Mouse (Mus musculus) heart, postnatal 25 days (tissue): ENCODE results near the gene Shc2. TPM values are rescaled to one million over a fixed set of nuclear protein-coding genes. Genes with fewer than 3 reads are reported as not detected.

Experiments used
- DNase-seq: peaks from one replicate; pipeline ENCODE4 v3.0.0; 2022; ENCODE audit warnings: low spot score
- intact Hi-C: fragments of 180-260 bp; cut with DNase I; formaldehyde crosslinking; loops from one replicate; pipeline ENCODE4 v1.15.1; 2025
- total RNA-seq, 2 experiments: library from RNA; stranded (reverse); gene quantifications; 2 replicates each; pipeline ENCODE4 v1.2.3; 2021

The Shc2 gene
- total RNA-seq, 2 experiments from 2014 or later: 2.2 to 2.4 TPM

DNA sequence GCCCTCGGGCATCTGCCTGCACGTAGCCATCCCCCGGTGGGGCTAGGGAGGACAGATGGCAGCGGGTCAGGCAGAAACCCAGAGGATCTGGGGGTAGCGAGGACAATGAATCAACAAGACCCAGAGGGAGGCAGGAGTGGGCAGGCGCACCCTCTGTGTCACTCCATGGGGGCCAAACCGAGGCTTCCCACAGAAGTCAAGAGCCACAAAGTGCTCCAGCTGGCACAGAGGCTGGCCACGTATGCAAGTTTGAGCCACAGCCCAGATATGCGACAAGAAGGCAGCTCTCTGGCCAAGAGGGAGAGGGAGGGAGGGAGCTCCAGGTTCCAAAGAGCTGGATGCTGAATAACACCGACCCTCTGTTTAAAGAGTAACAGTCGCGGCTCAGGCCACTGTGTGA, 13.8 kb downstream of the Shc2 start:
- DNase-seq: no peak
- intact Hi-C loops: no loop called here

DNA sequence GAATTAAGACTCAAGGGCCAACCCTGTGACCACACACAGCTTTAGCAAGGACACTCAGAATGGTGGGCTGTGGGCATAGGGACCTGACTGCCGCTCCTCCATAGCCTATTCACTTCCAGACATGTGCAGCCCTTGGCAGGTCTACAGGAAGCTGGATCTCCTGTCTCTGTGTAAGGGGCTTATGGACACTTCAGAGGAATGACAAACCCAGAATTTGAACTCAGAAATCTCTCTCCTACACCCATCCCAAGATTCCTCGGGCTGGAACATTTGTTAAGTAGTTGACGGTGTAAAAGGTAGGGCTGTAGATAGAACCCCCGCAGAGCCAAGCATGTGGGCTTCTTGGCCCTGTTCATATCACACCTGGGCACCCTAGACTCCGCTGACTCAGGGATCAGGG, 21.3 kb downstream of the Shc2 start:
- intact Hi-C loops: no loop called here
- DNase-seq: no peak

DNA sequence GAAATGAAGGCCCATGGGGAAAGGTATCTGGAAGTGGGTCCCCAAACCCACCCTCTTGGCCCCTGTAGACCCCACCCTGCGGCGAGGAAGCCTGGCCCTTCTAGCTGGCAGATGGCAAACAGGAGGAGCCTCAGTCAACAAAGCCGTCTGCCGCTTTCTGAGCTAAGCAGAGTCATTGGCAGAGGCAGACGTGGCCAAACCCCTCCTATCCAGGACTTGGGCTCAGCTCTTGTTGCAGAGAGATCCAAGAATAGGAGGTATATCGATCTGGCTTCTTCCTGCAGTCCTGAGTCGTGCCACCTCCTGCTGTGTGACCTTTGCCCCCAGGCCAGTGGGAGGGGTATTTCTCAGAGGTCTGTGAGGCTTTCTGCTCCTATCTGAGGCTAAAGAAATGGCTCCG, 21.9 kb downstream of the Shc2 start:
- no peak for DNase-seq
- intact Hi-C loops: no loop called here

DNA sequence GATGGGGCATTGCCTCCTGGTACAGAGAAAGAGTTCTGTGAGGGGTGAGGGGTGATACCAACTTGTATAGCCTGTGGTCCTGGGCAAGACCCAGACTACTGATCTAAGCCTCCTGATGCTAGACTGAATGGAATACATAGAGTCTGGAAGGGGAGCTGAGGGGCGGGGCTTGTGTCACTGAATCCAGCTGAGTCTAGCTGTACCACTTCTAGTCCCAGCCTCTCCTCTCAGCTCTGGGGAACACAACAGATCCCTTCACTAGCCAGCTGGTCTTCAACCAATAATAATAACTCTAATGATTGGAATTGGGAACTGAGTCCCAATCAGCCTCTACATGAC, 23.4 kb downstream of the Shc2 start:
- no peak for DNase-seq
- intact Hi-C loops: loop anchor here (5.0 kb wide), 1 partner anchor 33 kb away; the partner anchor contains the start of gene Odf3l2

DNA sequence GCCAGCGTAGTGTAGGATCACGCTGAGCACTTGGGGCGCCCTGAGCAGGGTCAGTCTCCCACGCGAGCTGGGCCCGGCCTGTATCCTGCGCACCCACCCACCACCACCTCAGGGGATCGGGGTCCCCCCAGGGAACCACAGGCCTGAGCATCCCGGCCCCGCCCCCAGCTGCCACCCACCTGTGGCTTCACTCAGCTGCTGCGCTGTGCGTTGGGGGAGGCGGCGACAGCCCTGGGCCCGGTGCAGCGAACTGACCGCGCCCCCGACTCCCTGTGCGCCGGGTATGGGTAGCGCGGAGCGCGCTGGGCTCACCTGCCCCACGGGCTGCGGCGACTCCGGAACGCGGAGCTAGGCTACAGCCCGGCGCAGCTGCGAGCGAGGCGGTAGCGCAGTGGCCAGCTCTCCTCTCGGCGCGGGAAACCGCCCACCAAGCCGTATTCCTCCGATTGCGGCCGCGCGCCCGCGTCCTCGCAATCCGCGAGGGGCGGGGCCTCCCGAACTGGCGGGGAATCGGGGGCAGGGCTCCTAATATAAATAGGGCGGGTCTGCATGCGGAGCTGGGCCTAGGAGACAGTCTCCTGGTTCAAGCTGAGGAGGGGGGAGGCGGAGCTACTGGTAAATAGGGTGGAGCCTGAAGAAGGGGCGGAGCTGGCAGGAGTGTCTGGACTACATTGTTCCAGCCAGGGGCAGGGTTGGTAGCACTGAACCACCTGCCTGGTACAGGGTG, 24.0 kb downstream of the Shc2 start, which contains the start of gene C2cd4c:
TSS of gene C2cd4c (minus strand) at position 448 of the 727 bp plus-strand sequence.
- intact Hi-C loops: loop anchor here (5.0 kb wide), 1 partner anchor 34 kb away; the partner anchor contains the start of gene Odf3l2
- DNase-seq: no peak

DNA sequence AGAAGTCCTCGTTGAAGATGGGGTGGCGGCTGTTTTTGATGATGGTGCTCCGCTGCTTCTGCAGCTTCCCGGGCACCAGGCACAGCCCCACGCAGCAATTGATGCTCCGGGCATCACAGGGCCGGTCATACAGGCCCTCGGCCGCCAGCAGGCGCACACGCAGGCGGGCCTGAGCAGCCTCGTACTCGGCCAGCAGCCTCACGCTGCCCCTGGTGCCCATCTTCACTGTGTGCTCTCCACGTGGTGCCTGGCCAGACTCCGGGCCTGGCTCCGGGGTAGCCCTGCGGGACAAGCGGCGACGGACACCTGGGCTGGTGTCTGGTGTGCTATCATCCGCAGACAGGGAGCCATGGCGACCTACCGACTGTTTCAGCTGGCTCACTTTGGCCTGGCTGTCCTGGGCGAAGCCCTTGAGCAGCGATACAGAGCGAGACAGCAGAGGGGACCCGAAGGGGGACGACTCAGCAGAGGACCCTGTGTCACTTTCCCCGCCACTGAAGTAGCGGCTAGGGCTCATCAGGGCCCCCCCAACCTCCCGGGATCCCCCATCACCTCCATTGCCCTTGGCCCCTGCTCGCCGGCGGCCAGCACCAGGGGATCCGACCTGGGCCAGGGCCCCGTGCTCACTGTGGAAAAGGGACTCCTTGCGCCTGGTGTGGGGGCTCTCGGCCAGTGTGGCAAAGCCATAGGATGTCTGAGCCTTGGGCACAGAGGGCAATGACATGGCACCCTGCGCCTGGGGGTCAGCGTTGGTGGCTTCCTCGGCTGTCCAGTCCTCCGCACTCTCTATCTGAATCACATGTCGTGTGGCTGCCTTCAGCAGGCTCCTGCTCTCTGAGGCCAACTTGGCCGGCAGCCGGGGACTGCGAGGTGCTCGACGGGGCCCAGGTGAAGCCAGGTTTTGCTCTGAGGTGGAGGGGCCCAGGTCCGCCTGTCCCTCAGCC, 25.3 kb downstream of the Shc2 start:
- no peak for DNase-seq
- intact Hi-C loops: loop anchor here (5.0 kb wide), 1 partner anchor 35 kb away; the partner anchor contains the start of gene Odf3l2

DNA sequence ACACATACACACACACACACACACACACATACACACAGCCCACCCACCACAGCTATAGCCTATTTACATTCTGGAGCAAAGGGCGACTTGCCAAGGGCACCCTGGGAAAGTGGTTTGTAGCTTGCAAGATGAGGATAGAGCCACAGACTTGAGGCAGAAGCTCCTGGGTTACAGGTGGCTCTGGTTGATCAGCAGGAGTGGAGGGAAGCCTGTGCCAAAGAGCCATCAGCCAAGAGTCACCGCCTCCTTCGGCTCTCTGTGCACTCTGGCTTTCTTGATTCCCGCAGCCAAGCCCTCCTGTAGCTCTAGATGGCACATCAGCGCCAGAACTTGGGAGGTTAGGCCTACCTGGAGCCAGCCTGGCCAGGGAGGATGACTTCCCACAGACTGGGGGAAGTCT, 26.4 kb downstream of the Shc2 start:
- intact Hi-C loops: loop anchor here (5.0 kb wide), 1 partner anchor 36 kb away; the partner anchor contains the start of gene Odf3l2
- DNase-seq: no peak

DNA sequence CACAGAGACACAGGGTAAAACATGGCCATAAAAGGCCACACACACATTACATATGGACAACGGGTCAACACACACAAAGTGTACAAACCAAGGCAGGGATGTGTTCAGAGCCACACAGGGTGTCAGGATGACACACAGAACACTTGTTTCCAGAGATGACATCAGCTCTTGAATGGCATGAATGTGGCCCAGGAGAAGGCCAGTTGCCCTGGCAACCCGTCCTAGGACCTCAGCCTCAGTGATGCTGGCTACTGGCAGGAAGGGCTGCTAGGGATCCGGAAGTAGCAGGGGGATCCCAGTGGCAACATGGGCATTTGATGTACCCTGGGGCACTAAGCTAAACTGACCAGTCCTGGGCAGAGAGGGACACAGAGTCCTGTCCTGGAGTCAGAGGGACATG, 28.4 kb downstream of the Shc2 start:
- intact Hi-C loops: no loop called here
- no peak for DNase-seq

DNA sequence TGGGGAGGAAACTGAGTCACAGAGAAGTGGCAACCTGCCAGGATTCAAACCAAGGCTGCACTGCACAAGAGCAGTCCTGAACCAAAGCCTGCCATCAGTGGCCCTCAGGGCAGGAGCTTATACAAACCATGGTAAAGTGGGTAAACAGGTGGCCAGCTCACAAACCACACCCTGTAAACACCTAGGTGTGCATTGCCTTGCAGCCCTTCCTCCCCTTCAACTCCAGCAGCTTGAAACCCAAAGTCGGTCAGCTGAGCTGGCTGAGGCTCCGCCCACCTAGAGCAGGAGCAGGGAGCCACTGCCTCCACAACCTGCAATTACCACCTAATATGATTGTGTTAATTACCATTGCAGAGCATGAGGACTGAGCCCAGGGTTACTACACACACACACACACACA, 29.8 kb downstream of the Shc2 start:
- DNase-seq: no peak
- intact Hi-C loops: no loop called here

DNA sequence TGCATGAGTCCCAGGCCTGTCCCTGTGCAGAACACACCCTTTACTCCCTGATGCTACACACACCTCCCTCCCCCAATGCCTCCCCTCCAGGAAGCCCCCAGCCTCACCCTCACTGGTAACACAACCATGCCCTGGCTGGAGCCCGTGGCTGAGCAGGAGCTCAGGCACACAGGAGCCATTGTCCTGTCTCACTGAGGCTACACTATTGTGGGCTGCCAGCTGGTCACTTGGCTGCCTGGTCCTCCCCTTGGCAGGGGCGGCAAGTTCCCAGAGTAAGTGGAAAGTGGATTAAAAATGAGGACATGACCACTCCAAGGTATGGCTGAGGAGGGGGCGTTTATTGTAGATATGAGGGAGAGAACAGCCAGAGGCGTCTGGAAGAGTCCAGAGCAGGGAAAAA, 31.2 kb downstream of the Shc2 start:
- intact Hi-C loops: no loop called here
- DNase-seq: no peak

DNA sequence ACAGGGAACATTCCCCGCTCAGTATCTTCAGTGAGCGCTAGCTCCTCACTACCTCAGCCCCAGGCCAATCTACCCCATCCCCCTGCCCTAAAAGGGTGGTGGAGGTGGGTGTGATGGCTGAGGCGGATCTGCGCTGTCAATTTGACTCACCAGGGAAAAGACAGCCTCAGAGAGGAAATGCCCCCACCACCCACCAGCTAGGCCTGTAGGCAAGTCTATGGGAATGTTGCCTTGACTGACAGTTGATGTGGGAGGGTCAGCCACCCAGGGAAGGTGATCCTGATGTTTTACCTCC, 39.8 kb downstream of the Shc2 start:
- intact Hi-C loops: no loop called here
- DNase-seq: no peak

DNA sequence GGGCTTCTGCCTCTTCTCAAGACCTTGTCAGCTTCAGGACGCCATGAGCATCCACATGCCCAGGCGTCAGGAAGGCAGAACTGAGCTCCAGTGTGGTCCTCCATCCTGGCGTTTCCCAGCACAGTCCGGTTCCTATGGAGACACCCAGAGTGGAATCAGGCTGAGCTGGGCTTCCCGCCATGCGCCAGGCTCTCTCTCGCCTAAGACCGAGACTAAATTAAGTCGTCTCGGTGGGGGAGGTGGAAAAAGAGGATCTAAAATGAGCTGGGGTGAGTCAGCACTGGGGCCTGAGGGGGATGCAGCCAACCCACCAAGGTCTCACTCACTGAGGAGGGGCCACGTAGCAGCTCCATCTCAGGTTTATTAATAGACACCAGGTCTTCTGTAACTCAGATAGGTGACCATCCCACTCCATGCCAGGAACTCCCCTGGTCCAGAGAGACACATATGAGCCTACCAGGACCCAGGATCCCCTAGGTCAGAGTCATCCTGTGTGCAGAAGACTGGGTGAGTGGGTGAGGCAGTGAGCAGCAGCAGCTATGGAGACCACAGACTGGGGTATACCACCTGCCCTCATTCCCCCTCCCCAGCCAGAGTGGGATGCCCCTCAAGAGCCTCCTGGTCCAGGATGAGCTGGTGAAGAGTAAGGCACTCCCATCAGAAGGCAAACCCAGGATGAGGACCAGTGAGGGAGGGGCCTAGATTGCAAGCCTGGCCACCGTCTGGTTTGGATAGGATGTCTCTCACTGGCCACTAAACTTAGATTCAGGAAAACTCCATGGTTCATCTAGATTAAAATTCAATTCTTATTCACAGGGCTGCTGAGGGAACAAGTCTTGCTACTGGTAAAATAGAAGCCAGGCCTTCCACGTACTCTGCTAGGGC, 40.4 kb downstream of the Shc2 start:
- no peak for DNase-seq
- intact Hi-C loops: no loop called here

DNA sequence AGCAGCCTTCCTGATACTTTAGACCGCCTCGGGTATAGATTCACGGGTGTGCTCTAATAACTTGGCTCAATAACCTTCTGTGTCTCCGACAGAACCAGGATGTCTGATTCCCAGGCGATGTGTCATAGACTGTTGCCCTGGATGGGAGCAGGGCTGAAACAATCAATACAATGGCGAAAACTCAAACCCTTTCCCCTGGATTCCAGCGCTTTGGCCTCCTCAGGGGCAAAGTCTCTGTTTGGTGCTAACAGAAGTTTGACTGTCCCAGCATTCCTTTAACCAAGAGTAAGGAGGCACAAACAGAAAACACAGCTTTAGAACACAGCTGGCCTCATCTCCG, 42.2 kb downstream of the Shc2 start:
- DNase-seq: no peak
- intact Hi-C loops: loop anchor here (1.0 kb wide), 2 partner anchors 54 to 73 kb away; no protein-coding TSS in a partner anchor

DNA sequence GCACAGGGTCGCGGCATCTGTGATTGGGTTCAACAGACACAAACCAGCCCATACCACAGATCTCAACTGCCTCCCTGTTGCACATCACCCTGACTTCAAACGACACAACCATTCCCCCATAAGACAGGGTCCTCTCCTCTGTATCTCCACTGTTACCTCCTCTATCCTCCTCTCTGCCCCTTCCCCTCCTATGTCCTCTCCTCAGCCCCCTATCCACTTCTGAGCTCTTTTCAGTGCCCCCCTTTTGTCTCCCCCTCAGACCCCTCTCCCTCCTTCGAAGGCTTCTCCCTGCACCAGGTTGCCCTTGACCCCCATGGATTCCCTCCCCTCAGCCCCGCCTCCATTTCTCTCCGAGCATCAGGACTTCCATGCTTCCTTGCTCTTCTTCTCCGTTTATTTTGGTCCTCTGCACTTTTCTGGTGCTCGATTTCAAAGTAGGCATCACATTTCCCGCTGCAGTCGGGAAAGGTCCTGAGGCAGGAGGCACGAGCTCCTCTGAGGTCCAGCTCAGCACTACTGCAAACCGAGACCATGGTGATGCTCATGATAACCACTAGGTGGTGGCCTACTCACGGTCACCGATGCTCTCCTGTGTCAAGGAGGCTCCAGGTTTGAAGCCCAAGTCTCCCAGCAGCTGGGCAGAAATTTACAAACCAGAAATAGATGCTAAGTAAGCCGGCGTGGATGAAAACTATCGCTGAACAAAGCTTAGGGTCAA, 42.7 kb downstream of the Shc2 start:
- DNase-seq: no peak
- intact Hi-C loops: loop anchor here (1.0 kb wide), 2 partner anchors 54 to 73 kb away; no protein-coding TSS in a partner anchor

DNA sequence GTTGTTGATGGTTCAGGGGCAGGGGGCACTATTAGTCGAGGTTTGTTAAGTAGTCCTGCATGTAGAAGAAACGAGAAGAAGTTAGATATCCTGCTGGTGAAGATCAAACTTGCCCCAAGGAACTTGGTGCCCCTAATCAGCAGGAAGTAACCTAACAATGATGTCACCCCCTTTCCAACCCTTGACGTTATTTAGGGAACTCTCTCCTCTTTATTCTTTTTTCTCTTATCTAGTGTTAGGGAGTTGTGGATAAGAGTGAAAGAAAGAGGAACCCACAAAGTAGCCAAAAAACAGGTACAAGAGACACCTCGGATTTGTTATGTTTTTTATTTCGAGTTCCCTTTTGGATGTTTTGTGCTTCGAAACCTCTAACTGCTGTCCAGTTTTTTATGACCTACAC, 43.6 kb downstream of the Shc2 start:
- no peak for DNase-seq
- intact Hi-C loops: no loop called here

DNA sequence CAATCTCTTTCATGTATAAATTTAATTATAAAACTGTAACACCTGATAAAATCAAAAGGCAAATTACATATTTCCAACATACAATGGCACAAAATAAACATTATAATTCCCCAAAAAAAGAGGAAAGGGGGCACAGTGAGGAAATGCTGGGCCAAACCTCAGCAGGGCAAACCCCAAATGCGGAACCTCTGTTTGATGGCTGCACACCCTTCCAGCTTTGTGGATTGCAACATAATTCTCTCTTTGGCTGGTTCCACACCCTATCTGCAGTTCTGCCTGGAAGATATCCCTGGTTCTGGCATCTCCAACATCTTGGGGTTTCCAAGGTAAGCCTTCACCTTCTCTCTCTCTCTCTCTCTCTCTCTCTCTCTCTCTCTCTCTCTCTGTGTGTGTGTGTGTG, 47.0 kb downstream of the Shc2 start:
- intact Hi-C loops: no loop called here
- DNase-seq: no peak

DNA sequence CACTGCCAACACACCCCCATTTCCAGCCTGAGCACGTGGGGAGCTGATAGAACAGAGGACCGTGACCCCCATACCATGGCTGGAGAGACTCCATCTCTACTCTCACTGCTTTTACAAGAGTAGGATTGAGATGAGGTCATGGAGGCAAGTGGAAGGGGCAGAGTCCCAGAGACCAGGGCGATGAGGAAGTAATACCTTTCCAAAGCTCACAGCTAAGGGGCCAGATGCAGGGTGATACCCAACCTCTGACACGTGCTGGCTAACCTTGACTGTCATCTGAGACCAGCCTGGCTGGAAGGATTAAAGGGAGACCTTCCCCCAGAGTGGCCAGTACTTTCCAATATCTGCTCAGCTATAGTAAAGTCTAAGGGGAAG, 50.0 kb downstream of the Shc2 start:
- intact Hi-C loops: no loop called here
- no peak for DNase-seq

DNA sequence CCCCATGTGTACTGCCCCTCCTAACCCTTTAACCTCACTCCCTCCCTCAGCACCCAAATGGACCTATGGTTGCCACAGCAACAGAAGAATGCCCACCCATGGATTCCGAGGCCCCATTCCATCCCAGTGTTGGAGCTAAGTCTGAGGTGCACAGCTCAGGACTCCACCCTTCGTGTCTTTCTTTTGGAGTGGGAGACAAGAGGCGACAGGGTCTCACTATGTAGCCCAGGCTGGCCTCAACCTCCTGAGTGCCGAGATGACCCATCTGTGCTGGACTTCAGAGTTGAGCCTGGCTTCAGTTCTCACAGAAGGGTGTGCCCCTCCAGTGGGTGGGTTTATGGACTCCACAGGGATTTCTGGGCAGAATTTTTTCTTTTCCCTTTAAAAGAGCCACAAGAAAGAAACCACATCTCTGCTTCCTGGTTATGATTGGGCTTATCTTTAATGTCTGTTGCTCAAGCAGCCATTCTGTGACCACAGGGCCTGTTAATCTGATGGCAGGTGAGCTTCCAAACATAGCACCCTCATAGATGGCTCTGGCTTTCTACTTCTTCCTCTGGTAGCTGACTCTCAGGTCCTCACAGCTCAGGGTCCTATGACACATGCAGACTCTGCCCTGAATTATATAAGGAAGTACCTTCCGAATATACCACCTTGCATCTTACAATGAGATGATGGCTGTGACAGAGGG, 50.5 kb downstream of the Shc2 start, which contains the start of gene Theg:
TSS of gene Theg (minus strand) at position 271 of the 691 bp plus-strand sequence.
- intact Hi-C loops: no loop called here
- DNase-seq: no peak

DNA sequence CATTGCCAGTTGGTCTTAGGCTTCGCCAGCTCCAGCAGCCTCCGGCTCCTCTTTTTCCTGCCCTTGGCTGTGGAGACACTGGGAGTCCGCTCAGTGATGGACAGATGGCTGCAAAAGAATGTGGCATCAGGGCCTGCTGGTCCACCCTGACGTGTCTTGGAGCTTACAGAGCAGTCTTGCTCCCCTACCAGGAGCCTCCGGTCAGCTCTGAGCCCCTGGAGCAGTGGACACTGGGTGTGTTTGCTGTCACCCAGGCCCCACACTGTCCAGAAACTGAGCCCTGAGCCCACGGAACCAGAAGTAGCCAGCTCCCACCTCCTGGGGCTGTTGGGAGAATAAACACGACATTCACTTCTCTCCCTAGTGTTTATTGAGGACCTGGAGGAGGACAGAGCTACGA, 51.5 kb downstream of the Shc2 start:
- DNase-seq: no peak
- intact Hi-C loops: no loop called here
